Mouse (Mus musculus) liver, postnatal 0 days (tissue): ENCODE measurements at regions not wholly inside any gene's neighbourhood (a gene's known extent, or its start where the extent isn't known, plus 50 kb on each side); places are given as distances from the start of the nearest gene placed in this dataset.

Source experiments
- CTCF ChIP-seq: sonication (generic); IDR thresholded peaks from 2 replicates; pipeline ENCODE4 v1.5.1; 2016; ENCODE audit warnings: antibody characterized with exemption, low read depth
- EP300 ChIP-seq: IDR thresholded peaks from 2 replicates; pipeline ENCODE4 v1.6.1; 2016; ENCODE audit warnings: antibody characterized with exemption, low read depth, mild to moderate bottlenecking

DNA sequence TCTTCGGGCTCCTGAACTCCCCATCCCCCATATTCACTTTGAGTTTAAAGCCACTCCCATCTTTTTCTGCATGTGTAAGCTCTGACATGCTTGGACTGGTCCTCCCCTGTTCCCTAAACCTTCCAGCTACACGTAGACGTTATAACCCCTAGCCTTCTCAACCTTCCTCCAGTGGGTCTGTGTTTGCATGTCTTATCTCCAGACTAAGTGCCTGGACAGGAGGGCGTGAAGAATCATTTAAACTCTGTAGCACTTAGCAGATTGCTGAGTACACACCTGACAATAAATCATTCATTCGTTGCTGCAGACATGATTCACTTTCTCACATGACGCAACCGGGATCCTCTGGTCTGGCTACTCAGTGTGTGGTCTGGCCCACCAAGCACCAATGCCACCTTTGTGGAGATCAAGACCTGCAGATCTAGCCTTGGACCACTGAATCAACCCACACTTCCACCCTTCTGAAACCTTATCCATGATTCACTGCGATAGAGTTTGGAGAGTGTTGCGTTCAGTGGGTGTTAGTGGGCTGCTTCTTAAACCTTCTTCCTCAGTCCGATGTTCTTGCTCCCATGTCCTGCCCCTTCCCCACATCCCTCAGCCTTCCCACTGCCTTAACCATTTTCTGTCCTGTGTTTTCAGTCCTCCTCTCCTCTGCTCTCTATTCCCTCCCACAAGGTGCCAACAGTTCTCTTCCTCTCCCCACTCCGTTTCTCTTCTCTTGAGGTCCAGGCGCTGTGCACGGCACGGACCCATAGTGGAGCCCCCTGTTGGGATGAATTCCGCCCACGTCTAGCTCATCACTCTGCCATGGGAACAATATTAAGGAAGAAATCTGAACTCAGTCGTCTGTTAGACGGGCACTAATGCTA is 541.3 kb upstream of the Gm19410 start:
- TF ChIP-seq CTCF (no peak), EP300 (no peak)
